Mouse (Mus musculus): Measurements from ENCODE around the gene Tbc1d22a. TPM values are rescaled to one million over a fixed set of nuclear protein-coding genes. Genes with fewer than 3 reads are reported as not detected.

Tbc1d22a gene
- total RNA-seq, 2 experiments from 2014 or later = 19.6 to 20.4 TPM

- no peak for DNase-seq (ENCODE audit: extremely low spot score in 1 of 2, low spot score in 2 of 2)
- intact Hi-C loops (cut with DNase I) = no loop called here
These were observed 12.0 kb downstream of the Tbc1d22a start for GRCm38 (mm10) chr15:86226221-86226620.

DNA sequence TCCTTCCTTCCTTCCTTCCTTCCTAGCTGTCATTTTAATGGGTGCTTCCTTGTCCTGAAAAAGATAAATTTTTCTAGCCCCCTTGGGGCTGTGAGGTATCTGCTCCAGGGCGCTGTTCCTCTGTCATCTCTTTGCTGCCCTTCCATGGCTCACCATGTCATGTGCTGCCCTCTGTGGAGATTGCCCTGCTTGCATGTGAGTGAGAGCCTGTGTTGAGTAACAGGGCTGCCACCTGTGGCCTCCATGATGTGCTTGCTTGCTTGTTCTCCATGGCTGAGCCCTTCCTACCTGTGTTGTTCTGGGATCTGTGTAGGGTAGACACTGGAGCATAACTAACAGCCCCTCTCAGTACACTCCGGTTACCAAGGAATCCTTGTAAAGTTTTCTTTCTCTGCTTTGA, 12.7 kb downstream of the Tbc1d22a start:
- no peak for DNase-seq (ENCODE audit: extremely low spot score in 1 of 2, low spot score in 2 of 2)
- intact Hi-C loops (cut with DNase I) = no loop called here

- intact Hi-C loops (cut with DNase I) = no loop called here
- DNase-seq (ENCODE audit: extremely low spot score in 1 of 2, low spot score in 2 of 2) = no peak
These were observed 13.9 kb downstream of the Tbc1d22a start for GRCm38 (mm10) chr15:86228186-86228585.

DNA sequence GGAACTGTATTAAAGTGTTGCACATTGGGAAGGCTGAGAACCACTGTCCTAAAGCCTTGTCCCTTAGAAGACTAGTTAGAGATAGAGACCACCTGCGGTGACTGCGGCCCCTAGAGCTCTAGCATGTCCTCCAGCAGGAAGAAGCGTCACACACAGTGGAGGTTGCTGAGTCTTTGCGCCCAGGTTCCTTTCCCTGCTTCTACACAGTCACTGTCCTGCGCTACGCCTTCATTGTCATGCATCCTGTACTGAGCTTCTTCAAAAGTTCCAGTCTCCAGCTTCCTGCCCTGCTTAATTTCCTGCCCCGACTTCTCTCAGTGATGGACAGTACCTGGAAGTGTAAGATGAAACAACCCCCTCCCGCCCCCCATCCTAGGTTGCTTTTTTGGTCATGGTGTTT, 14.8 kb downstream of the Tbc1d22a start:
- intact Hi-C loops (cut with DNase I) = no loop called here

GRCm38 (mm10) chr15:86229623-86230022, 15.4 kb downstream of the Tbc1d22a start:
- DNase-seq (ENCODE audit: extremely low spot score in 1 of 2, low spot score in 2 of 2) = no peak
- intact Hi-C loops (cut with DNase I) = no loop called here

More for the DNA sequence above, 14.8 kb downstream of the Tbc1d22a start:
- DNase-seq (ENCODE audit: extremely low spot score in 1 of 2, low spot score in 2 of 2) = no peak

GRCm38 (mm10) chr15:86231170-86231569, 16.9 kb downstream of the Tbc1d22a start:
- intact Hi-C loops (cut with DNase I) = no loop called here
- no peak for DNase-seq (ENCODE audit: extremely low spot score in 1 of 2, low spot score in 2 of 2)

- DNase-seq (ENCODE audit: extremely low spot score in 1 of 2, low spot score in 2 of 2) = peak in 1 of 2 experiments; percentile 53
- intact Hi-C loops (cut with DNase I) = no loop called here
These were observed 17.7 kb downstream of the Tbc1d22a start for GRCm38 (mm10) chr15:86231831-86232512.

GRCm38 (mm10) chr15:86234001-86234400, 19.7 kb downstream of the Tbc1d22a start:
- intact Hi-C loops (cut with DNase I) = no loop called here

GRCm38 (mm10) chr15:86234517-86235441, 20.5 kb downstream of the Tbc1d22a start:
- intact Hi-C loops (cut with DNase I) = no loop called here
- no peak for DNase-seq (ENCODE audit: extremely low spot score in 1 of 2, low spot score in 2 of 2)

More at GRCm38 (mm10) chr15:86234001-86234400, 19.7 kb downstream of the Tbc1d22a start:
- no peak for DNase-seq (ENCODE audit: extremely low spot score in 1 of 2, low spot score in 2 of 2)

DNA sequence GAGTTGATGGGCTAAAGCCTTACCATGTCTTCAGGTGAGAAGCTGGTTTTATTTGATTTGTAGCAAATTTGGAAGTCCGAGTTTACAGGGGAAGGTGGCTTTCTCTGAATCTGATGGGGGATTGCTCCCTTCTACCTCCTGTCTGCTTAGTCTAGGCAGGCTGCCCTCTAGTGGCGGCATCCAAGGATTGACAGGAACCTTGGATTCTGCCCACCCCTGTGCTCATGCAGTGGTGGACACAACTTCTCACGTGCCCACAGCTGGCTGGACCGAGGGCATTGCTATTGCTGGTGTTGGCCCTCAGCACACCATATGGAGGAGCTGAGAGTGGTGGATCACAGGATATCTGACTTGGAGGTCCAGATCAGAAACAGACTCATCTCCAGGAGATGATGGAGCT, 22.0 kb downstream of the Tbc1d22a start:
- intact Hi-C loops (cut with DNase I) = no loop called here
- peak in 1 of 2 experiments; percentile 67 for DNase-seq (ENCODE audit: extremely low spot score in 1 of 2, low spot score in 2 of 2)

DNA sequence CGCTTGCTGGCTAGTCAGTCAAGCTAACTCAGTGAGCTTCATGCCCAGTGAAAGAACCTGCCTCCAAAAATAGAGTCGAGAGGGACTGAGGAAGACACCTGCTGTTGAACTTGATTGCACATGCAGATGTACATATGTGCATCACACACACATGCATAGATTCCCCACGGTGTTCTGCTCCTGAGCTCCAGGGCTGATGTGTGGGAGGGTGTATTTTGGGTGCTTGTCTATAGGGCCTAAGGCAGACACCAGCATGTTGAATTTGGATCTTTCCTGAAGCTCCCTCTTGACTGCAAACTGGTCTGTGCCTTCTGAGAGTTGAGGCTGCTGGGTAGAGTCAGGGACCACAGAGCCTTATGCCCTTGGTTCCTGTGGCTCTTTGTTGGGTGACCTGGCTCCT, 23.8 kb downstream of the Tbc1d22a start:
- intact Hi-C loops (cut with DNase I) = no loop called here
- no peak for DNase-seq (ENCODE audit: extremely low spot score in 1 of 2, low spot score in 2 of 2)

- no peak for DNase-seq (ENCODE audit: extremely low spot score in 1 of 2, low spot score in 2 of 2)
- intact Hi-C loops (cut with DNase I) = no loop called here
These were observed 24.8 kb downstream of the Tbc1d22a start for GRCm38 (mm10) chr15:86239068-86239467.

DNA sequence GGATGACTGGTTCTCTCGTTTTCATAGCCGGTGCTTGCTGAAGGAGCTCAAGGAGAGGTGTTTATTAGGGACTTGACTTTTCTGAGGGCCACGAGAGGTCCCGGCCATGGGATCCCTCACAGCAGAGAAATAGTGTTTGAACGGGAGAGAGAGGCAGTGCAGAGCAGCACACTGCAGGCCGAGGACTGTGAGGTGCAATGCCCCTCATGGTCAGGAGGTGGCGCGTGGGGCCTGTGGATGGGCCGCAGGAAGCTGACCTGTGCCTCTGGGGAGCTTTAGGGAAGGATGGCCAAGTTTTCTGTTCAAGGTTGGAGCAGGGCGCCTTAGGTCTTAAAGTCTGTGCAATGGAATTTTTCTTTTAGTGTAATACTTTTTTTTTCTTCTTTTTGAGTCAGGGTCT, 25.5 kb downstream of the Tbc1d22a start:
- DNase-seq (ENCODE audit: extremely low spot score in 1 of 2, low spot score in 2 of 2) = peak in 1 of 2 experiments; percentile 69
- intact Hi-C loops (cut with DNase I) = no loop called here

GRCm38 (mm10) chr15:86243708-86244107, 29.4 kb downstream of the Tbc1d22a start:
- intact Hi-C loops (cut with DNase I) = no loop called here
- peak; percentile 60 to 72 for DNase-seq (ENCODE audit: extremely low spot score in 1 of 2, low spot score in 2 of 2)

- no peak for DNase-seq (ENCODE audit: extremely low spot score in 1 of 2, low spot score in 2 of 2)
- intact Hi-C loops (cut with DNase I) = no loop called here
These were observed 30.1 kb downstream of the Tbc1d22a start for GRCm38 (mm10) chr15:86244380-86244779.

DNA sequence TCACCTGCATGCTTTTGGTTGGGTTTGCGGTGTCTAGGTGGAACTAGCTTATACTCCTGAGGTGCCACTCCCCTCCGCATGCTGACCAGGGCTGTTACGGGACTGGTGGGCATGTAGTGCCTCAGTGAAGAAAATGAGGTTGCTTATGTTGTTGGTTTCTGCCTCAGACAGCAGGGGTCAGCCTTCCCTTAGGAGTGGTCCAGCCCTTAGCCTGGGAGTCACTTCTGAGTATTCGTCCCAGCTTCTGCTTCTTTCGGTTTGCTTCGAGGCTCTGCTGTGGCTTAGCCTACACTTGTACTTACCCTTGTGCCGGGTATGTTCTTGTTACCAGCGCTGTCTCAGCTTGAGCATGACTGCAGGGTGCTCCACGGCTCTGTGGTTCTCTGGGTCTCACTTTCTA, 36.0 kb downstream of the Tbc1d22a start:
- intact Hi-C loops (cut with DNase I) = loop anchor here (10.0 kb wide), 2 partner anchors 155 to 1295 kb away; partner anchors contain the start of gene Fam19a5
- DNase-seq (ENCODE audit: extremely low spot score in 1 of 2, low spot score in 2 of 2) = peak; percentile 65 to 66

DNA sequence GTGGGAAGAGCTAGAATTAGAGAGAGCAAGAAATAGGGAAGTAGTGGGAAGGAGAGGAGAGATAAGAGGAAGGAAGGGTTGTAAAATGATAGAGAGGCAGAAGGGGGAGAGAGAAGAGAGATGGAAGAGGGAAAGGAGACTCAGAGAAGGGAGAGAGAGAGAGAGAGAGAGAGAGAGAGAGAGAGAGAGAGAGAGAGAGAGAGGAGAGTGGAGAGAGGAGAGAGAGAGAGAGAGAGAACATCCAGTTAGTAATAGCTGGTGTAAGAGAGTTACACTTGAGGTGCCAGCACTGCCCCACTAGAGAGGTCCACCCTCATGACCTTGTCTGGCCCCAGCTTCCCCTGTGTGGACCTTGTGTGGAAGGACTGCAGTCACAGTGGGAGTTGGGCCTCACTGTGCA, 37.9 kb downstream of the Tbc1d22a start:
- intact Hi-C loops (cut with DNase I) = loop anchor here (10.0 kb wide), 2 partner anchors 153 to 1293 kb away; partner anchors contain the start of gene Fam19a5
- no peak for DNase-seq (ENCODE audit: extremely low spot score in 1 of 2, low spot score in 2 of 2)

- intact Hi-C loops (cut with DNase I) = loop anchor here (10.0 kb wide), 2 partner anchors 152 to 1292 kb away; partner anchors contain the start of gene Fam19a5
- DNase-seq (ENCODE audit: extremely low spot score in 1 of 2, low spot score in 2 of 2) = no peak
These were observed 38.4 kb downstream of the Tbc1d22a start for GRCm38 (mm10) chr15:86252684-86253083.

GRCm38 (mm10) chr15:86253411-86253810, 39.2 kb downstream of the Tbc1d22a start:
- no peak for DNase-seq (ENCODE audit: extremely low spot score in 1 of 2, low spot score in 2 of 2)
- intact Hi-C loops (cut with DNase I) = loop anchor here (10.0 kb wide), 2 partner anchors 151 to 1291 kb away; partner anchors contain the start of gene Fam19a5

Data from left cerebral cortex, postnatal 10 days (tissue).